Comparison of ENCODE assay signal across 14 mouse cellular contexts in the genomic region with DNA sequence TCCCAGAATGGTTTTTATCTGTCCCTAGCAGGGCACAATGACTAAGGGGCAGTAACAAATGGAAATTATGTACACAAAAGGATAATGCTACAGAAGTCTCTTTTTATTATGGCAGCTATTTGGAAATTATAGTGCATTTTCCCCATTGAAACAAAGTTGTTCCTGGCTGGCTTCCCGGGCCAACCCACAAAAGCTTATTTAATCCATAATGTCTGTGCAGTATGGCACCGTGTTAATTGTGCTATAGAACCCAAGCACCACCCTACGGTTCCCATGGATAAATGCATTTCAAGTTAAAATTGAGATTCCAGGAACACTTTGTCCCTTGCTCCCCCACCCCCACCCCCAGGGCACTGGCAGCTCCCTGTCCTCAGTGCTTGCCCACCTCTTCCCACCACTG. TPM values are rescaled to one million over a fixed set of nuclear protein-coding genes. Genes with fewer than 3 reads are reported as not detected.
"Had no signal": no experiment of that assay in that cellular context is flagged by ENCODE, and none has a peak within 500 bp of the region (broad histone marks: within the 10 kb centered on the region; RNA-seq: fewer than 3 reads in every experiment).

No protein-coding gene starts in this region.

- H3K9me3 ChIP-seq: kidney, embryonic 15.5 days; midbrain, embryonic 12.5 days; neural tube, embryonic 13.5 days; stomach, embryonic 15.5 days had no signal

- DNase-seq: kidney, adult 2 months; kidney, postnatal 25 days; lung, adult 18-20 months; retina, postnatal 1 day; thymus, postnatal 36 days had no signal

- H3K4me2 ChIP-seq: kidney, embryonic 15.5 days; midbrain, embryonic 12.5 days; neural tube, embryonic 13.5 days; stomach, embryonic 15.5 days had no signal

- H3K27me3 ChIP-seq: kidney, embryonic 15.5 days; midbrain, embryonic 12.5 days; neural tube, embryonic 13.5 days; stomach, embryonic 15.5 days had no signal

- H3K4me1 ChIP-seq: kidney, embryonic 15.5 days; stomach, embryonic 15.5 days had no signal

- H3K27ac ChIP-seq: kidney, embryonic 15.5 days; liver, embryonic 14.5 days; midbrain, embryonic 12.5 days; stomach, embryonic 15.5 days had no signal

- H3K4me3 ChIP-seq: kidney, embryonic 15.5 days; midbrain, embryonic 12.5 days; neural tube, embryonic 13.5 days; stomach, embryonic 15.5 days had no signal

- H3K9ac ChIP-seq: kidney, embryonic 15.5 days; liver, embryonic 14.5 days; midbrain, embryonic 12.5 days; neural tube, embryonic 13.5 days; stomach, embryonic 15.5 days had no signal

- H3K36me3 ChIP-seq: kidney, embryonic 15.5 days; midbrain, embryonic 12.5 days; neural tube, embryonic 13.5 days; stomach, embryonic 15.5 days had no signal

- ATAC-seq: intestine, embryonic 16.5 days; midbrain, embryonic 16.5 days had no signal

RNA-seq across cellular contexts. Expression of gene Cfap61, which starts 9.7 kb away (rescaled TPM):
- total RNA-seq: liver, adult 2 months; megakaryocyte-erythroid progenitor cell, adult 5-6 weeks had no signal
- polyA plus RNA-seq: liver, adult 2 months; liver, embryonic 14.5 days had no signal
